Mouse (Mus musculus) retina, adult 2 months (tissue): Measurements from ENCODE around the gene Ets2.

ENCODE experiments used
- DNase-seq: peaks from one replicate; pipeline ENCODE4 v3.0.0-alpha.2; 2012; ENCODE audit warnings: low read depth, low spot score

Ets2 gene

DNA sequence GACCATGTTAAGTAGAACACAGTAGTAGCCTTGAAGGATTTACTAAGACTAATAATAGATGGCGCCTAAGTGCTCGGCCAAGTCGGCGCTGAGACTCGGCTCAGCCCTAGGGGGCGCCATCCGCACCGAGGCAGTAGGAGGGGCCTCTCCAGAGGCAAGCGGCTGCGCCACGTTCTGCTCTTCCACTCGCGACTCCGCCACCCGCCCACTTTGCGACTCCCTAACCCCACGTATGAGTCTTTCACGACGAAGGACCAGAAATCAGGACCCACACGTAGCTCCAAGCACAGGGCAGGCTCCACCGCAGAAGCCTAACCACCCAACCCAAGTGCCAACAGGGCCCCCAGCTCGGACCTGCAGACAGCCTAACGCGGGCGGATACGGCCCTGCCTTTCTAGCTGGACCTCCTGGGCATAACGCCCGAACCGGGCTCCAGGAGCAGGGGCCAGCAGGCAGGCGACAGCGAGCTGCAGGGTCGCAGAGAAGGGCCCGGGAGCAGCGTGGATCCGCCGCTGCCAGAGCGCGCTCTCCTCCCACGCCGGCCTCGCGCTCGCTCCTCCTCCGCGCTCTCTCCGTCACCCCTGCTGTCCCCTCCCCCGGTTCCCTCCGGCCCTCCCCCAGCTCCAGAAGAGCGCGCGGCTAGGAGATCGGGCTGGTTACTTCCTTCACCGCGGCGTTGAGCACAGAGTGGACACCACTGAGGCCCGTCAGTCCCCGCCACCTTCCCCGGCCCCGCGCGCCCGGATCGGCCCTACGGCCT lies at the start of gene Ets2:
Ets2 (plus strand) TSS at position 274 of the 760 bp plus-strand sequence.
- DNase-seq = peak; percentile 40

DNA sequence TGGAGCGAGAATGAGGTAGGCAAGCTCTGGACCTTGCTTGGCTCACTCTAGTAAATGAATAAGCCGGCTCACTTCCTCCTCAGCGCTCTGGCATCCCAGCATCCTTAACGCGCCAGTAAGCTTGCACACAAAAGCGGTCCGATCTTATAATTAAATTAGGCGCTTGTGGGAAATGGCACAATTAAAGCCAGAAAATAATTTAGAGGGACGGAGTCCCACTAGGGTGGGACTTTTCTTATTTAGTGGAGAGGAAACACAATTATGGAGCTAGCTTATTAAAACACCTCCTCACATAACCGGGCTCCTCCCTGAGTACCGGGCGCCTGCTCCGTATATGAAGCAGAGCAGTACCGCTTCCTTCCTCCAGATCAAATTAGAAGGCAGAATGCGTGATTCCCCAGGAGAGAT lies 47.7 kb upstream of the Ets2 start:
- DNase-seq = peak; percentile 6

DNA sequence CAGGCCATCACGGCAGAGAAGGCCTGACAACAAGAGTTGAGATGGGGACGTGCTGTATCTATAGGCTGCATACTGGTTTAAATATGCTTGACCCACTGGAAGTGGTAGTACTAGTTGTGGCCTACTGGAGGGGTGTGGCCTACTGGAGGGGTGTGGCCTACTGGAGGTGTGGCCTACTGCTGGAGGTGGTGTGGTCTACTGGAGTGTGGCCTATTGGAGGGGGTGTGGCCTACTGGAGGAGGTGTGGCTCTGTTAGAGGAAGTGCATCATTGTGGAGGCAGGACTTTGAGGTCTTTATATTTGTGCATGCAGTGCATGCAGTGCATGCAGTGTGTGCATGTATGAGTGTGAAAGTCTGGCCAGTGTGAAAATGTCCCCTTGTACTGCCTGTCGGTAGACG lies 45.3 kb upstream of the Ets2 start:
- no peak for DNase-seq

DNA sequence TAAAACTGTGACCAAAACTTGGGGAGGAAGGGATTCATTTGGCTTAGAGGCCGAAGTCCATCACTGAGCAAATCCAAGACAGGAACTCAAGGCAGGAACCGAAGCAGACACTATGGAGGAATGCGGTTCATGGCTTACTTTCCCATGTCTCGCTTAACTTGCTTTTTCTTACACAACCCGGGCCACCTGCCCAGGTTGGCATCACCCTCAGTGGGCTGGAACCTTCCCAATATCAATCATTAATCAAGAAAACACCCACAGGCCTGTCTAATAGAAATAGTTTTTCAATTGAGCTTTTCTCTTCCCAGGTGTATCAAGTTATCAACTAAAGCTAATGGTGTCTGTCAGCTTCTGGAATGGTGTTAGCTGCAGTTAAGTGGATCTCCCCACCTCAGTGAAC lies 44.7 kb upstream of the Ets2 start:
- no peak for DNase-seq

DNA sequence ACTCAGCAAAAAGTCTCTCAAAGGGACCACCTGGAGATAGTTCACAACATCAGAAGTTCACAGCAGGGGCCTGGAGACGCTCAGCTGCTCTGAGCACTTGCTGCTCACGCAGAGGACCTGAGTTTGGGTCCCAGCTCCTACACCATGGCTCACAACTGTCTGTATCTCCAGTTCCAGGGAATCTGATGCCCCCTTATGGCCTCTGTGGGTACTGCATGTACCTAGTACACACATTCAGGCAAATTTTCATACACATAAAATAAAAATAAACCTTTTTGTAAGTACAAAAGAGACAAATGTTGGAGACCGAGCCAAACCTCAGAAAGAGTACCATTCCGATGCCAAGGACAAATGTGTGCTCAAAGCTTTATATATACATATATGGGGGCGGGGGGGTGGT lies 44.1 kb upstream of the Ets2 start:
- DNase-seq = no peak

DNA sequence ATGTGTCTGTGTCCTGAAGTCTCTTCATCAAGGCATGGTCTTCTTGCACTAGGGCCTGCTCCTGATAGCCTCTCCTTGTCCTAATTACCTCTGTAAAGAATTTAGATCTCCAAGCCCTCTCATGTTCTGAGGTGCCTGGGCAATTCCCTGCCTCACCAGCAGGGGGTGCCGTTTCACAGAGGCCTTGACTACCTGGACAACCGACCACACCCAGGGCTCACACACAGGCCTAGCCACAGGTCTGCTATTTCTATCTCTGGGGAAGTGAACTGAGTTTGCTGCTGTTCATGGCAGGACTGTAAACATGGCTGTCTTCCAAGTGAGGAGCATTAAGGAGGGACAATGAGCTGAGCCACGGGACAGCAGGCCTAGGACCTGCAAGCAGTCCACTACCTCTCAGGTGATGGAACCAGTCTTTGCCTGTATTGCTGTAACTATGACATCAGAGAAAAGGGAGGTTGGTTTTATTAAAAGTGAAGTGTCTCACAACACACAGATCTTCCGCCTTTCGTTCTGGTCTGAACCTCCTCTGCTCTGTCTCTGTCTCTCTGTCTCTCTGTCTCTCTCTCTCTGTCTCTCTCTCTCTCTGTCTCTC lies 42.9 kb upstream of the Ets2 start:
- DNase-seq = no peak

DNA sequence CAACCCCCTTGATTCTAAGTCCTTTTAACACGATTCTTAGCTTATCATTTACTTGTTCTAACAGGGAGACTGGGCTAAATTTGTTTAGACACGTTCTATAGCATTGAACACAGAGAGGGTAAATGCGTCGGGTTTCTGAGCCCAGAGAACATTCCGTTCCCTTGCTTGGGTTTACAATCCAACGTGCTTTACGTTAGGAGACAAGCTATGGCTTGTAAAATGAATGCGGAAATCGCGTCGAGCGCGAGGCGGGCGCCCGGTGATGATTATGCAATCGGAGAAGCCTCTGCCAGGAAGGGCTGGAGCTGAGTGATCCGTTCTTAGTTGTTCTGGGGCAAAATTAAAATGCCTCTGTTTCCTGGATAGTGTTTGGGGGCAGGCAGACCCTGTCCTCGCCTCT lies 42.4 kb upstream of the Ets2 start:
- DNase-seq = no peak

DNA sequence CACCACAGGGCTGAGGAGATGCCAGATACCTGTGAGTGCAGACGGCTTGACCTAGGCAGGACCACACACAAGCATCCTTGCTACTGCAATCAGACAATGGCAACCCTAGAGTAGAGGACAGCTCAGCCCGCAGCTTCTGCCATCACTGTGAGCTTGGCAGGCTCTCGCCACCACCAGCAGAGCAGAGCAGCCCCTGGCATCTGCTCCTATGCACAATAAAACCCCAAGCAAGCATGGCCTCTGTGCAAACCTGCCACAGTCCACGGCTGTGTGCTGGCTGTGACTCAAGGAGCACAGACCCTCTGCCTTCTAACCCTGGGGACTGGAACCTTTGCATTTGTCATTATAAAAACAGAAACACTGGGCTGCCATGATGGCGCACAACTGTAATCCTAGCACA lies 41.0 kb upstream of the Ets2 start:
- no peak for DNase-seq

DNA sequence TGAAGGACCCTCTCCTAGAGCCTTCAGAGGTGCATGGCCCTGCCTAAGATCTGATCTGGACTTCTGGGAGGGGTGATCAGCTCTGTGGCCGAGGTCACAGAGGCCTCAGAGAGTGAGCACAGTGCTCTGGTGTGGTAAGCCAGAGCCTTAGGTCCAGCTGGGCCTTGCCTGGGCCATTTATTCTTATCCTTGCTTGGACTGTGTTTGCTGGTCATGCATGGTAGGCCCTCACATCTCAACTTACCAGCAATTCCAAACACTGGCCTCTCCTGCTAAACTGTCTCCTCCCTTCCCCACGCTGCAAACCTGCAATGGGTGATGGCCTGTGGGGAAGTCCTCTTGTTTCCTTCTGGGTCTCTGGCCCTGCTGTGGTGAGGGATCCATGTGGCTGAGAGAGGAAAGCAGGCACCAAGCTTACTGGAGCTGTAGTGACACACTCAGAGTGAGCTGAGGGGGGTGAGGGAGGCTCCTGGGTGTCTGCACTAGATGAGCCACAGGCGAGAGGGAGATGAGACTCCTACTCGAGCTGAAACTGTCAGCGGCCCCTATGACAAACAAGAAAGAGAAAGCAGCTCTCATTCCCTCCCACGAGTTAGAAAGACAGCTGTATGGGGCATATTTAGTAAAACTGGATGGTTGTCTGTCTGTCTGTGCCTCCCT lies 36.3 kb upstream of the Ets2 start:
- DNase-seq = no peak

DNA sequence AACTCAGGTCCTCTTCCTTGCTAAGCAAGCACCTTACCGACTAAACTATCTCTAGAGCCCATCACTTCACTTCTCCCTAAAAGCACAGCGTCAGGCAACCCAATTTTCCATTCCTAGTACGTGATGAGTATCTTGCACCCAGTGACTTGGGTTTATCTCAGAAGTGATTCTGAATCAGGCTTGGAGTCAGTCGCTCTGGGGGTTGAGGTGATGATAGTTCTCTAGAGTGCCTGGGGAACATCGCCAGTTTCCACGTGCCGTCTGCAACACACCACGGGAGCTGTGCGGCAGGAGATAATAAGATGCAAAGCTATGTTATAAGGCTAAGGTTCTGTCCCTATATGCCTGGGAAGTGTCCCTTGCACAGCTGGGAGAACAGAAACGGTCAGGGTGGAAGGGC lies 35.6 kb upstream of the Ets2 start:
- no peak for DNase-seq

DNA sequence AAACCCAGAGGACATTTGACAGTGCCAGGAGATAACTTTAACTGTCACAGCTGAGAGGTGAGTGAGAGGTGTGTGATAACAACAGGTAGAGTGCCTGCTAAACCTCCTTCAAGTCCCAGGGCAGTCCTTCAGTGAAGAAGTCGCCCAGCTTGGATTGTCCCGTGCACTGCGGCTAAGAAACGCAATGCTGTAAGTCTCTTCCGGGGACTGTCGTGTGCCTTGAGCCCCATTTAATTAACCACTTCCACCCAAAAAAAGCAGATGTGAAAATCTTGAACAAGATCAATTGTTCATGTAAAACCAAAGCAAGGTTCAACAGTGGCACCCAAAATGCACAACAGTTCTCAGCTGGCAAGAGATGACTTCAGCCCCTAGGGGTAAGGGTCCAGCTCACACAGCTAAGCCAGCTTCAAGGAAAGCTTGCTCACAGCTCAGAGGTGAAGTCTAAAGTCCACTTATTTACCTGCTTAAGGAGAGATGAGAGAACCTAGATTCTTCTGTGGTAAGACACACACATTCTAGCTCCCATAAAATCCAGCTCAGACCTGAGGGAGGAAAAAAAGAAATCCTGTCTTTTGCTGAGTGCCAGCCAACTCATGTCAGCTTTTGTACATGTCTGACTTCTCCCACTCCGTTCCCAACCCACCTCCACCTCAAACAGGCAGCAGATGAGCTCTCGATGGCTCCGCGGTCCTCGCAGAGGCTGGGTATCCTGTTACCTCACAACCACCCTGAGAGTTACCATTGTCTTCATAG lies 34.3 kb upstream of the Ets2 start:
- no peak for DNase-seq

DNA sequence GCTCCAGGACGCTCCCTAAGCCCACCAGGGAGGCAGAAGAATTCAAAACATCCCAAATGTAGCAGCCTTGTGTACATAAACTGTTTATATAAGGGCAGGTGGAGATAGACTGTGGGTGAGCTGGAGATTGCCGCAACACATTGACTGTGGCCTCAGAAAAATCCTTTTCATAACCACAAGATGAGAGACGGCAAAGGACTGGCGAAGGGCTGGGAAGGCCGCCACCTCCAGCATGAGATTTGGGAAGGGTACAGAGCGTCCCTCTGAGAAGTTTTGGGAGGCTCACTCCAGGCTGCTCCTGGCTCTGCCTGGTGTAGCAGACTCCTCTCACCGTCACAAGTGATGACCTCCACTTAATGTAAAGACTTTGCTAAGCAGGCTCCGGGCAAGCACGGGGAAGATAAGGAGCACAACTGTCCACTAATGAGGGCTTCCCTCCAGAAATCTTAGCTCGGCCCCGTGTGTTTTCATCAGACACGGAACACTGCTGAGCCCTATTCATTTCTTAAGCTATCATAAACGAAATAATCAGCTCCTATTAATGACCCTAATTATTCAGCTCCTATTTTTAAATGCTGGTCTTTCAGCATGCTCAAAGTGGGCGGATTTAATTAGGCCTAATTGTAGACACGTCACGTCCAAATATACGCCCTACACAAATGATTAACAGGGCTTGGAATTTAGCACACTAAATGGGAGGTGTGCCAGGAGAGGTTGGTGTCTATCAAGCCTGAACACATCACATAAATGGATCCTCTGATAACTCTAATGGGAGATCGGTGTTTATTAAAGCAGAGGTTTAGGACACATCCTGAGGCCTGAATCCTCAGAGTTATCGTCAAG lies 33.5 kb upstream of the Ets2 start:
- DNase-seq = no peak

DNA sequence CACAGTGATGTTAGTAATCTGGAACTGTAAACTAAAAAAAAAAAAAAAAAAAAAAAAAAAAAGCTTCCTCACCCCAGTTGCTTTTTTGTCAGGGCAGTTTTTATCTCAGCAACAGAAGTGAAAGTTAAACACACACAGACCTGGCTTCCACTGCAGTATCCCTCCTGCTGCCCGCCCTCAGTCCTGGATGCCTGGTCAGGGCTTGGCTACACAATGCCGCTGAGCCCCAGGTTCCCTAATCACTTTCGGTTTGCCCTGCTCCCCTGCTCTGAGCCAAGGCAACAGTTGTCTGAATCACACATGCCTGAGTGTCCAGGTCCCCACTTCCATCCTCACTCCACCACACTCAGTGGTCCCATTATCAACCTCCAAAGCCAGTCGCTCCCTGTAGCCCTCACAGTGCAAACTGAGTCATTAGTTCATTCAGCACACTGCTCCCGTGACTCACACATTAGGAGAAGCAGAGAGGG lies 27.4 kb upstream of the Ets2 start:
- DNase-seq = no peak

DNA sequence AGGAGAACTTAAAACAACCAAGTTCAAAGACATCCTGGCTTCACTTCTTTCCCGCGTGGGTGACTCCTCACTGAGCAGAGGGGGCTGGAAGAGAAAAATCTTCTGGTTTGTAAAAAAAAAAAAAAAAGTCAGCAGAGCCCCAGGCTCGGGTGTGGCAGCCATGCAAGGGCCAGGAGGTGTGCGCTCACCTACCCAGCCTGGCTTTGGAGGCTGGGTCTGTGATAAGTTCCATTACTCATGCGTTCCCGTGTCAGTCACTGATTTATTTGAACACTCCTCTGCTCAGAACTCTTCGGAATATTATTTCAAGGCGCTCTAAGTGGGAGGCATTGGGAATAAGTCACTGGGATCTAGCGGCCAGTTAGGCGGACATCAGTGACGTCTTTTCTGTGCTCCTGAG lies 26.7 kb upstream of the Ets2 start:
- DNase-seq = no peak

DNA sequence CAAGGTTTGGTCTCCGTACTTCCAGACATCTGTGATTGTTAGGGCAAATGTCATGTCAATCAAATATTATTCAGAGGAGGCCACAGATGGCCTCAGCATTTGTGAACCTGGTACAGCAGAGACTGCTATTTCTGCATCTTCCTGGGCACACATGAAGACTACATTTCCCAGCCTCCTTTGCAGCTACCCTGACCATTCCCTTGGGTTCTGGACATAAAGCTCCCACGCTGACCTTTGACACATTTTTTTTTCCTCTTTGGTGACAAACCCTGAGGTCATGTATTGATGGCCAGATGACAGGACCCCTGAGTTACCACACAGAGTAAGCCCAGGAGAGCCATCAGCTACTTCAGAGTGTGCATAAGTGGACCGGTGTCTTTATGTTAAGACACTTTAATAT lies 25.2 kb upstream of the Ets2 start:
- no peak for DNase-seq

DNA sequence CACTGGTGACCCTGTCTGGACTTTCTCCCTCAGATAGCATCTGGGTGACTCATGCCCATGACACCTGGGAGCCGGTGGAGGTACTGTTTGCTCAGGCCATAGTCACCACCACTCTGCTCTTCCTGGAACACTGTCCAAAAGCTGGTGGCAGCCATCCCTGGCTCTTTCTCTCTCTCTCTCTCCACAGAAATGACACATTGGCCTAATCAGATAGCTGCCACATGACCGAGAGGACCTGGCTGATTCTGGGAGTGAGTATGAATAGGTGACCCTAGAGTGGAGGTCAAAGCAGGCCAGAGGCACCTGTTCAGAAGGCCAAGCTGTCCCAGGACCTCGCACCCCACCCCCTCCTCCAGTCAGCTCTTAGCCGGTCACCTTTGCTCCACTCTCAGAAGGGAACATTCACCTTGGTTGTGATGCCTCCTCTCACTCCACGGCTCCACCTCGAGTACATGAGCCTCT lies 19.4 kb upstream of the Ets2 start:
- DNase-seq = no peak

DNA sequence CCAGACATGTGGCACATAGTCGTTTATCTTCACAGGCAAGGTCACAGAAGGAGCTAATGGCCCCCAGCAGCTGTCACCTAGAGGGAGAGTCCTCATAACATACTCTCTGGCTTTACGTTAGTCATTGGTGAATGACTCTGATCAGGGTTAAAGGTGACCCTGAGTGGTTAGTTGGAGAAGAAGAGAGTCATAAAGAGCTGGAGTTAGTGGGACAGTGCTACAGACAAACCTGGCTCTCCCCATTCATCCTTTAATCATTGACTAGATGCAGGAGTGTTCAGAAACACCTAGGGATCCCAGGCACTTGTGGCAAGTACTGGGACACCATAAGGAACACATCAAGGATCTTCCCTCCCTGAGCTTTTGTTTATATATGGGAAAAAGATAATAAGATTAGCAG lies 16.1 kb upstream of the Ets2 start:
- DNase-seq = no peak

DNA sequence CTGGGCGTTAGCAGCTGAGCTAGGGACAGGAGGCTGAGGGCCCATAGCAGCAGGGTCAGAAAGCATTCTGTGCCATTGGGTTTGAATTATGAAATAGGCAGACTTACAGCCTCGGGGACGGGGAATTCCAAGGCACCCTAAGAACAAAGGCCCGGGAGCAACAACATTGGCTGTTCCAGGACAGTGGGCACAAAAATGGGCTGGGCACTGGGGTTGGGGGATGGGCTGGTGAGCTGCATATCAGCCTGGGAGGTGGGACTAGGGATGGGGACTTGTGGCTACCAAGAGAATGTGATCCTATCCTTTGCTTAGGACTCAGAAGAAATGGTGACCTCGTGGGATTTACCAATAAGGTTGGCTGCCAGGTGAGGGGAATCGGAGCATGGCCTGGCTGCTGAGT lies 15.6 kb upstream of the Ets2 start:
- no peak for DNase-seq

DNA sequence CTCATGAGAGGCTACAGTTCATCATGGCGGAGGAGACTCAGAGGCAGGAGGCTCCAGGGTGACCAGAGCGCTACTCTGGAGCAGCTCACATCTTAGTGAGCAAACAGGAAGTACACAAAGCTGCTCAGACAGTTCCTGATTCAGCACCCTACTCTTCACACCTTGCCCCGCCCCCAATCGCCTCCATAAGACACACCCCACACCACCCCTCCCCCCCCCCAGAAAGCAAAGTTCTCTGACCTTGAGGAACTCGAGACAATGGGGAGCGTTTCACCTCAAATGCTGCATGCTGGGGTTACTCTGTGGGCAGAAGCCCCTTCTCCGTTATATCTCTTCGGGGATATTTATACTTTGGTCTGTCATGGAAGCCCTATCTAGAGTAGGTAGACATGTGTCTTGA lies 15.0 kb upstream of the Ets2 start:
- DNase-seq = no peak

DNA sequence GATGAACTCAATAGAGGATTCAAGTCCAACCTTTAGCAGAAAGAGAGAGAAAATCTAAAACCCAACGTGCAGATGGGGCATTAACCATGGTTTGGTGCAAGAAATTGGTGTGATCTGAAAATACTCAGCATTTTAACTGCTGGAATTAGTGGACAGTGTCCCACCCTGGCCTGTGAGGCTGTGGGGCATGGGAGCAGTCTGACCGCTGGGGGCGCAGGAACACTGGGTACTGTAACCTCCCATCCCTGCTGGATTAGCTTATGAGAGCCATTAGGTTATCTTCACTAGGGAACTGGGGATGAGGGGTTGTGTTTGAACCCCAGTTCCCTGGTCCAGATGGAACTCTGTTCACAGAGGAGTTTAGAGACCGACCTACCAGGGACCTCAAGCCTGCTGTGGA lies 13.9 kb upstream of the Ets2 start:
- no peak for DNase-seq

DNA sequence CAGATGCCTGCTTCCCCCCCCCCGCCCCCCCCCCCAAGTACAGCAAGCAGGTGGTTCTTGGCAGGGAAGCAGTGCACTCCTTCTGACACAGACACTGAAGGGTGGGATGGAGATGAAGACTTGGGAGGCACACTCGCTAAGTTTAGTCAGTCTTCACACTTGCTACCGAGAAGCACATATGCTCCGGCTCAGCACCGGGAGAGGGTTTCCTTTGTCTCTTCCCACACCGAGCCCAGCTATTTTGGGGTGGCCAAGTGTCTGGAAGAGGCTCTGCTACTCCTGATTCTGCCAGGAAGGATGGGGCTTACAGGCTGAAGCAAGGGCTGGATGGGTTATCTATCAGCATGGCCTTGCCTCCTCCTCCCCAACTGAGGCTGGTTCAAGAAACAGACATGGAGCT lies 5.3 kb upstream of the Ets2 start:
- DNase-seq = no peak
